ENCODE assay signal across 17 mouse cellular contexts in the genomic region with DNA sequence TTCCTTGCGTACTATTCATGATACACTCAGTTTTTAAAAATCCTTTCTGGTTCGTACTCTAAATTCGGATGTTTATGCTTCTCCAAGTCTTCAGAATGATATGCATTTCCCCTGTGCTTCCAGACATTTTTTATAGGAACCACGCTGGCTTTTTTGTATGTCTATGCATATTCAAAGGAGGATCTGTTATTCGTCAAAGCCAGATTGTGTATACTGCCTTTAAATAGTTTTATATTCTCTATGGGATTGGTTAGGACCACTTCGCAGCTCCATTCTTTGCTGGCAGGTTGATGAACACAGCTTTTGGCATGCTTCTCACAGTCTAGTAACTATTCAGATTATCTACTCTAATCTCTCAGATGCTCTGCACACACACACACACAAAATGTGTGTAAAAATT.
DNase-seq lines count a peak whose midpoint lies in the region; ATAC-seq and TF ChIP-seq lines count a peak whose summit lies in the region.
"Had no signal": no experiment of that assay in that cellular context is flagged by ENCODE, and none has a peak within 500 bp of the region (broad histone marks: within the 10 kb centered on the region; RNA-seq: fewer than 3 reads in every experiment).

No protein-coding gene starts in this region.

- 73% methylated on average over 6 of the region's 6 CpGs for WGBS in forebrain, embryonic 16.5 days
- 73% methylated on average over 6 of the region's 6 CpGs for WGBS in forebrain, embryonic 15.5 days
- 55% methylated on average over 6 of the region's 6 CpGs for WGBS in intestine, embryonic 15.5 days
- WGBS in intestine, embryonic 16.5 days: 63% methylated on average over 6 of the region's 6 CpGs
- WGBS in lung, adult 2 months: 80% methylated on average over 6 of the region's 6 CpGs

- H3K27me3 ChIP-seq in forebrain, embryonic 16.5 days (replicated peaks; ENCODE audit: control insufficient read depth, insufficient read depth, low read length): no peaks in the 10 kb centered on the region
- H3K27me3 ChIP-seq in forebrain, embryonic 15.5 days: no peaks in the 10 kb centered on the region
- H3K27me3 ChIP-seq in intestine, embryonic 15.5 days (replicated peaks): no peaks in the 10 kb centered on the region
- H3K27me3 ChIP-seq in intestine, embryonic 16.5 days (replicated peaks; ENCODE audit: control insufficient read depth, insufficient read depth, low read length): 0 out of 2 replicates have a peak, but pooled peaks cover 3% of the 10 kb centered on the region

- peak; percentile 75 for ATAC-seq in forebrain, embryonic 16.5 days
- no peak; the same call in 1 of the 2 replicates for ATAC-seq in forebrain, embryonic 15.5 days (replicated peaks)
- ATAC-seq in frontal cortex, adult (ENCODE audit: low TSS enrichment): peak; percentile 57
- peak; percentile 49; the same call in 1 of the 2 replicates for ATAC-seq in intestine, embryonic 15.5 days
- no peak for ATAC-seq in intestine, embryonic 16.5 days
- ATAC-seq: forebrain, embryonic 14.5 days had no signal

- TF ChIP-seq CTCF in lung, adult 2 months (IDR thresholded peaks at IDR 0.05; ENCODE audit: insufficient read depth, low read length): no peak

- no peaks in the 10 kb centered on the region for H3K9me3 ChIP-seq in forebrain, embryonic 16.5 days (ENCODE audit: control insufficient read depth, low read length)
- H3K9me3 ChIP-seq in forebrain, embryonic 15.5 days: no peaks in the 10 kb centered on the region
- H3K9me3 ChIP-seq in intestine, embryonic 15.5 days: no peaks in the 10 kb centered on the region
- no peaks in the 10 kb centered on the region for H3K9me3 ChIP-seq in intestine, embryonic 16.5 days (ENCODE audit: control insufficient read depth, low read length)
- H3K9me3 ChIP-seq: embryonic facial prominence, embryonic 13.5 days; forebrain, embryonic 12.5 days had no signal

- H3K4me3 ChIP-seq in forebrain, embryonic 16.5 days (replicated peaks; ENCODE audit: low read length): no peak overlapping the region
- H3K4me3 ChIP-seq in forebrain, embryonic 15.5 days: no peak overlapping the region
- H3K4me3 ChIP-seq in intestine, embryonic 15.5 days (replicated peaks): no peak overlapping the region
- no peak overlapping the region for H3K4me3 ChIP-seq in intestine, embryonic 16.5 days (ENCODE audit: low read length)
- no peak overlapping the region for H3K4me3 ChIP-seq in lung, adult 2 months (replicated peaks; ENCODE audit: extremely low read depth, low read depth, low read length)
- H3K4me3 ChIP-seq: embryonic facial prominence, embryonic 13.5 days; forebrain, embryonic 12.5 days had no signal

- no peak overlapping the region for H3K4me2 ChIP-seq in forebrain, embryonic 16.5 days (ENCODE audit: low read length)
- H3K4me2 ChIP-seq in forebrain, embryonic 15.5 days (replicated peaks): no peak overlapping the region
- no peak overlapping the region for H3K4me2 ChIP-seq in intestine, embryonic 15.5 days (replicated peaks)
- H3K4me2 ChIP-seq in intestine, embryonic 16.5 days (ENCODE audit: low read depth, low read length): no peak overlapping the region
- H3K4me2 ChIP-seq: embryonic facial prominence, embryonic 13.5 days; forebrain, embryonic 12.5 days had no signal

- no peak for TF ChIP-seq POLR2A in lung, adult 2 months (IDR thresholded peaks at IDR 0.05; ENCODE audit: borderline replicate concordance, extremely low read depth, low read depth, low read length)

- H3K27ac ChIP-seq in forebrain, embryonic 16.5 days (ENCODE audit: low read length): no peak overlapping the region
- H3K27ac ChIP-seq in forebrain, embryonic 15.5 days (replicated peaks): no peak overlapping the region
- H3K27ac ChIP-seq in intestine, embryonic 15.5 days: no peak overlapping the region
- H3K27ac ChIP-seq in intestine, embryonic 16.5 days (ENCODE audit: low read length): no peak overlapping the region
- H3K27ac ChIP-seq: embryonic facial prominence, embryonic 13.5 days; forebrain, embryonic 12.5 days had no signal

- H3K4me1 ChIP-seq in forebrain, embryonic 16.5 days (replicated peaks; ENCODE audit: control insufficient read depth, insufficient read depth, low read length): no peaks in the 10 kb centered on the region
- H3K4me1 ChIP-seq in forebrain, embryonic 15.5 days: no peaks in the 10 kb centered on the region
- H3K4me1 ChIP-seq in intestine, embryonic 15.5 days (replicated peaks): no peaks in the 10 kb centered on the region
- H3K4me1 ChIP-seq in intestine, embryonic 16.5 days (ENCODE audit: control insufficient read depth, insufficient read depth, low read length): peaks cover 2% of the 10 kb centered on the region; the same call in 1 of the 2 replicates
- no peaks in the 10 kb centered on the region for H3K4me1 ChIP-seq in lung, adult 2 months (ENCODE audit: control insufficient read depth, insufficient read depth, low read length)
- H3K4me1 ChIP-seq: embryonic facial prominence, embryonic 13.5 days; forebrain, embryonic 12.5 days had no signal

- no peaks in the 10 kb centered on the region for H3K36me3 ChIP-seq in forebrain, embryonic 16.5 days (ENCODE audit: control insufficient read depth, insufficient read depth)
- H3K36me3 ChIP-seq in forebrain, embryonic 15.5 days: no peaks in the 10 kb centered on the region
- H3K36me3 ChIP-seq in intestine, embryonic 15.5 days: no peaks in the 10 kb centered on the region
- no peaks in the 10 kb centered on the region for H3K36me3 ChIP-seq in intestine, embryonic 16.5 days (ENCODE audit: control insufficient read depth, insufficient read depth, low read length)
- H3K36me3 ChIP-seq: forebrain, embryonic 12.5 days had no signal

- H3K9ac ChIP-seq in forebrain, embryonic 16.5 days (replicated peaks; ENCODE audit: low read depth, low read length): no peak overlapping the region
- H3K9ac ChIP-seq in forebrain, embryonic 15.5 days (replicated peaks): no peak overlapping the region
- no peak overlapping the region for H3K9ac ChIP-seq in intestine, embryonic 15.5 days
- H3K9ac ChIP-seq in intestine, embryonic 16.5 days (ENCODE audit: low read depth, low read length): no peak overlapping the region
- H3K9ac ChIP-seq: embryonic facial prominence, embryonic 13.5 days; forebrain, embryonic 12.5 days had no signal

- no peak for DNase-seq in frontal cortex, postnatal 25 days (ENCODE audit: low spot score in 2 of 2)
- no peak for DNase-seq in lung, adult 2 months
- DNase-seq: adrenal gland, adult 2 months; adrenal gland, postnatal 10 days; adrenal gland, postnatal 25 days; cerebellum, adult 11-12 months; cerebellum, adult 2 months; cerebellum, adult 9-10 months; cerebellum, postnatal 25 days had no signal

Comparison
In these comparisons a context has a peak if more than half of its experiments do, and no peak if none do; other contexts are left out.
1. ATAC-seq: peak in forebrain, embryonic 16.5 days (single experiment), frontal cortex, adult (single experiment) and intestine, embryonic 15.5 days (single experiment); none in forebrain, embryonic 15.5 days (single experiment) and intestine, embryonic 16.5 days (single experiment).